ENCODE assay signal across 23 mouse cellular contexts in the genomic region with DNA sequence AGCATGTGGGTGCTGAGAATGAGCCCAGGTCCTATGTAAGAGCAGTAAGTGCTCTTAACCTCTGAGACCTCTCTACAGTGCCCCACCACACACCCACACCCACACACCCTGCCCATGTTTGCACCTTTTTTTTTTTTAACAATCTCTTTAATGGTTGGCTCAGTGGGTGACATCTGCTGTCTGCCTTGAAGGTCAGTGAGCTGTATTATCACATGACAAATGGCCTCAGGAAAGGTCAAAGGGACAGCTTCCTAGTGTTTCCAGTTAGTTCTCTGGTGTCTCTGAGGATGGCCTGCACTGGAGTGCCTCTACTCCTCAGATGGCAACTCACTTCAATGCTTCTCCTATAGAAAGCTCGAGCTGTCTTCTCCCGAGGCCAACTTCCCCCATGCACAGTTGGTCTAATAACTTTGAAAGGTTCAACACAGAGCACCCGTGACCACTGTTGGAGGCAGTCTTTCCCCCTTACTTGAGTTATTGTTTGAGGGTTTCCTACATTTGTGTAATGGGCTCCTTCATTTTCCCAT. TPM values are rescaled to one million over a fixed set of nuclear protein-coding genes. Genes with fewer than 3 reads are reported as not detected.
DNase-seq lines count a peak whose midpoint lies in the region; TF ChIP-seq lines count a peak whose summit lies in the region.
"Had no signal": no experiment of that assay in that cellular context is flagged by ENCODE, and none has a peak within 500 bp of the region (broad histone marks: within the 10 kb centered on the region; RNA-seq: fewer than 3 reads in every experiment).

No protein-coding gene starts in this region.

- no peak overlapping the region for H3K27ac ChIP-seq in heart, embryonic 10.5 days
- no peak overlapping the region for H3K27ac ChIP-seq in ES-E14 (ENCODE audit: insufficient read depth, low read depth, low read length, poor library complexity, severe bottlenecking)
- H3K27ac ChIP-seq: embryonic facial prominence, embryonic 12.5 days; forebrain, embryonic 12.5 days; forebrain, embryonic 15.5 days; heart, embryonic 15.5 days; hindbrain, embryonic 14.5 days; hindbrain, postnatal 0 days had no signal

- peaks cover 47% of the 10 kb centered on the region for H3K36me3 ChIP-seq in heart, embryonic 10.5 days
- peaks cover 13% of the 10 kb centered on the region; the same call in 1 of the 2 replicates for H3K36me3 ChIP-seq in ES-E14 (ENCODE audit: control insufficient read depth, insufficient read depth, low read length, poor library complexity, severe bottlenecking)

- in situ Hi-C loops in ES-E14 (cut with MboI; ENCODE audit: low sequenced_read_pairs in 2 of 2, unreplicated experiment in 2 of 2), result no loop called here

- peak; percentile 33 for DNase-seq in adrenal gland, adult 2 months
- DNase-seq in adrenal gland, postnatal 36 days, result no peak
- DNase-seq in heart, embryonic 10.5 days (ENCODE audit: low spot score), result peak; percentile 64
- DNase-seq in heart, adult 18-20 months, result no peak
- DNase-seq in ES-E14 (ENCODE audit: low read depth, low spot score), result no peak
- no peak for DNase-seq in lung, postnatal 25 days (ENCODE audit: low spot score)
- no peak for DNase-seq in lung, postnatal 10 days
- DNase-seq: adrenal gland, adult 8-10 months; adrenal gland, postnatal 25 days; cerebellum, adult 18-20 months; cerebellum, adult 9-10 months; cerebellum, postnatal 14 days; gastrocnemius, postnatal 25 days; heart, postnatal 10 days; heart, postnatal 4 days had no signal

- H3K9me3 ChIP-seq in heart, embryonic 10.5 days, result no peaks in the 10 kb centered on the region
- no peaks in the 10 kb centered on the region for H3K9me3 ChIP-seq in ES-E14 (ENCODE audit: control insufficient read depth, insufficient read depth, low read depth, low read length)
- H3K9me3 ChIP-seq: embryonic facial prominence, embryonic 12.5 days; forebrain, embryonic 12.5 days; forebrain, embryonic 15.5 days; heart, embryonic 12.5 days; heart, embryonic 15.5 days had no signal

- H3K27me3 ChIP-seq in heart, embryonic 10.5 days (ENCODE audit: insufficient read depth, poor library complexity, severe bottlenecking), result no peaks in the 10 kb centered on the region
- H3K27me3 ChIP-seq: embryonic facial prominence, embryonic 12.5 days; forebrain, embryonic 12.5 days; forebrain, embryonic 15.5 days; heart, embryonic 12.5 days; heart, embryonic 15.5 days had no signal

- 75% methylated on average over 3 of the region's 3 CpGs for WGBS in heart, embryonic 10.5 days

- H3K4me1 ChIP-seq in heart, embryonic 10.5 days, result peaks cover 19% of the 10 kb centered on the region; the same call in 1 of the 2 replicates
- peaks cover 0 to 9% of the 10 kb centered on the region in 2 experiments; a peak in 2 of 4 replicates for H3K4me1 ChIP-seq in ES-E14 (ENCODE audit: control insufficient read depth in 2 of 2, insufficient read depth in 2 of 2, low read length in 2 of 2, poor library complexity in 1 of 2)
- H3K4me1 ChIP-seq: embryonic facial prominence, embryonic 12.5 days; forebrain, embryonic 12.5 days; forebrain, embryonic 15.5 days had no signal

- H3K9ac ChIP-seq in ES-E14 (ENCODE audit: insufficient read depth, low read depth, low read length, poor library complexity, severe bottlenecking), result no peak overlapping the region
- H3K9ac ChIP-seq: embryonic facial prominence, embryonic 12.5 days; forebrain, embryonic 12.5 days; forebrain, embryonic 15.5 days; heart, embryonic 12.5 days; heart, embryonic 15.5 days; hindbrain, embryonic 14.5 days had no signal

- H3K4me3 ChIP-seq in heart, embryonic 10.5 days, result no peak overlapping the region
- H3K4me3 ChIP-seq in ES-E14 (ENCODE audit: insufficient read depth in 1 of 2, low read depth in 1 of 2, low read length in 2 of 2, poor library complexity in 1 of 2, severe bottlenecking in 1 of 2), result no peak overlapping the region
- H3K4me3 ChIP-seq: embryonic facial prominence, embryonic 12.5 days; erythroblast, embryonic 14.5 days; forebrain, embryonic 12.5 days; forebrain, embryonic 15.5 days; heart, embryonic 12.5 days; heart, embryonic 15.5 days had no signal

TF ChIP-seq in ES-E14, 5 proteins besides CTCF, POLR2A, EP300 and RAD21:
- no peak for TF ChIP-seq CHD2 (IDR thresholded peaks at IDR 0.05; ENCODE audit: low read depth, low read length)
- peak; percentile 78; the same call in 1 of the 2 replicates for TF ChIP-seq ZNF384 (IDR thresholded peaks at IDR 0.05; ENCODE audit: low read depth, low read length)

RNA-seq across cellular contexts. Expression of a gene that starts 18.4 kb away (rescaled TPM):
- 100 to 1,000 TPM; 110 to 154 TPM for total RNA-seq in adrenal gland, adult 2 months (2021)
- 80.5 and 95.4 TPM in 2 replicates for polyA plus RNA-seq in adrenal gland, adult 2 months (2012; rRNA removed)
- 100 to 1,000 TPM; 138 to 155 TPM for total RNA-seq in adrenal gland, postnatal 36 days (2021)
- 159 and 166 TPM in 2 replicates for polyA plus RNA-seq in heart, embryonic 10.5 days (2016; fragmentation: Nextera tagmentation; extraction: Ambion mirVana)
- total RNA-seq in heart, adult 18-20 months (2021), result 10 to 100 TPM; 20.6 to 22.6 TPM
- total RNA-seq in ES-E14 (2012; rRNA removed), result 94.1 and 113 TPM in 2 replicates

Comparison
In these comparisons a context has a peak if more than half of its experiments do, and no peak if none do; other contexts are left out.
1. DNase-seq: peak in adrenal gland, adult 2 months (single experiment) and heart, embryonic 10.5 days (single experiment); none in adrenal gland, postnatal 36 days (0 of 2), heart, adult 18-20 months (0 of 2), ES-E14 (single experiment), lung, postnatal 25 days (single experiment) and lung, postnatal 10 days (single experiment).